Mouse (Mus musculus): ENCODE results near the gene Stk39. TPM values are rescaled to one million over a fixed set of nuclear protein-coding genes. Genes with fewer than 3 reads are reported as not detected.

The Stk39 gene
- polyA plus RNA-seq, 1 experiment from 2014 or later = 16.9 TPM

DNA sequence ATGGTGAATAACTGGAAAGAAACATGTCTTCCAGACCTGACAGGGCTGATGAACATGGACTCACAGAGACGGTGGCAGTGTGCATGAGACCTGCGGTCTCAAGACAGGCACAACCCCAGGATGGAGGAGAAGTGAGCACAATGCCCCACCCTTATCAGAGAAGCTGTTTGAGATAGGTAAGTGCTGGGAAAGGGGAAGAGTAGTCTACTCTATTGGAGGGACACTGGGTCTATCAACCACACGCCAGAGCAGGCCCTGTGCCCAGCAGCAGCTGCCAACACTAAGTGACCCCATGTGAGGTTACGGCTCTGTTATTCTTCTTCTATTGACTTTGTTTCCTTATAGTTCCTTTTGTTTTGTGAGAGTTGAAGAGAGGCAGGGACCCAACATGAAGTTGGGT, 202.4 kb downstream of the Stk39 start:
- no peak overlapping the region for H3K4me3 ChIP-seq
- H3K27me3 ChIP-seq = no peaks in the 10 kb centered on the region
- no peaks in the 10 kb centered on the region for H3K9me3 ChIP-seq
- WGBS = 87% methylated on average over 4 of the region's 4 CpGs
- H3K36me3 ChIP-seq = peaks cover 11% of the 10 kb centered on the region
- no peak for ATAC-seq (ENCODE audit: insufficient number of reproducible peaks, insufficient read depth, low FRiP score, low TSS enrichment, low read depth)
- H3K9ac ChIP-seq = no peak overlapping the region
- no peaks in the 10 kb centered on the region for H3K4me1 ChIP-seq
- H3K4me2 ChIP-seq = no peak overlapping the region
- H3K27ac ChIP-seq = no peak overlapping the region

DNA sequence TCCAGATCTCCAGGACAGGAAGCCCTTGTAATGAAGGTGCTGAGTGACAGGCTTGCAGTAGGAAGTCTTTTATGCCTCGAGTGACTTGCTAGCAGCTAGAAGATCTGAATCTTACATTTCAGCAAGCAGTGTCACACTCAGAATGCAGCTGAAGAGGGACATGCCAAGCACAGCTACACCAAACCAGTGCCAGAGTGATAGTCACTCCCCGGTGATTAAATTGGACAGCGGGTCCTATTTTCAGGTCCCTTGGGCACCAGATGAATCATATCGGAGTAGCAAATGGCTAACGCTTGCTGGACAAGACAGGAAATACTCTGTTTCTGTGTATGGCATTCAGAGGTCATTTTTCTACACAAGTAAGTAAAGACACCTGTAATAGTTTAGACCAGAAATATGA, 207.2 kb downstream of the Stk39 start:
- Histone ChIP-seq H3K27ac (no peak overlapping the region), H3K4me1 (no peaks in the 10 kb centered on the region), H3K27me3 (no peaks in the 10 kb centered on the region), H3K9ac (no peak overlapping the region), H3K4me3 (no peak overlapping the region), H3K4me2 (no peak overlapping the region), H3K9me3 (no peaks in the 10 kb centered on the region), H3K36me3 (no peaks in the 10 kb centered on the region)
- ATAC-seq (ENCODE audit: insufficient number of reproducible peaks, insufficient read depth, low FRiP score, low TSS enrichment, low read depth) = no peak
- WGBS = 75% methylated on average over 5 of the region's 5 CpGs

DNA sequence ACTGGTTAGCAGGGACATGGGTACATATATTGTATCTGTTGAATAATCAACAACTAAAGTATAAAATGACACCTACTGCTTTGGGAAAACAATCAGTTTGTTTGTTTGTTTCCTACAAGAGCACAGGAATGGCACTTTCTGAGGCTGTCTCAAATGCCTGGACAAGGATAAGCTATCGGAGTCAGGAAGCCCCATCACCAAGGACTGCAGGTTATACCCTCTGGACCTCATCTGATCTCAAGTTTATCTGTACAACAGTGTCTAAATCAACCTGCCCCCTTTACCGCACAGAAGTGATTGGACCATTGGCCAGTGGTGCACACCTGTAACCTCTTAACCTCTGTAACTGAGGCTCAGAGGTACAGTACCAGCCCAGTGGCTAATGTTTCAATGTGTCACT, 211.2 kb downstream of the Stk39 start:
- H3K36me3 ChIP-seq = peaks cover 3% of the 10 kb centered on the region; the same call in 1 of the 2 replicates
- no peak overlapping the region for H3K9ac ChIP-seq
- H3K27ac ChIP-seq = no peak overlapping the region
- no peak overlapping the region for H3K4me3 ChIP-seq
- 88% methylated on average over 2 of the region's 2 CpGs for WGBS
- H3K4me2 ChIP-seq = no peak overlapping the region
- H3K9me3 ChIP-seq = no peaks in the 10 kb centered on the region
- no peaks in the 10 kb centered on the region for H3K4me1 ChIP-seq
- no peaks in the 10 kb centered on the region for H3K27me3 ChIP-seq
- ATAC-seq (ENCODE audit: insufficient number of reproducible peaks, insufficient read depth, low FRiP score, low TSS enrichment, low read depth) = no peak

DNA sequence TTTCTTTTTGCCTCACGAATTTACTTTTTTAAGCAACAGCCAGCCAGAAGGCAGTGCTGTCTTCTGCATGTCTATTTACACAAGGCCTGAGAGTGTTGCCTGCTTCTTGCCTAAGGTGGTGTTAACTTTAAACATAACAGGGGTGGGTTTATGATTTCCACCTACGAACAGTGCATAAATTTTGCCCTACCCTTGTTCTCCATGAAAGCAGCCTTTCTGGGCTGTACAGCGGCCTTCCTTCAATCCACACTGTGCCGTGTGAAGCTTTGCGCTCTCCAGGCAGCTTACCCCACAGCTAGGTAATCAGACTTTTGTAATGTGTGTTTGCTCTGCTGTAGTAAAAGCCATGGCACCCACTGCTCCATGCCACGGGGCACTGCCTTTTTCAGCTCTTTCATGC, 214.5 kb downstream of the Stk39 start:
- no peak for ATAC-seq (ENCODE audit: insufficient number of reproducible peaks, insufficient read depth, low FRiP score, low TSS enrichment, low read depth)
- H3K36me3 ChIP-seq = peaks cover 3% of the 10 kb centered on the region; the same call in 1 of the 2 replicates
- no peak overlapping the region for H3K27ac ChIP-seq
- WGBS = 77% methylated on average over 6 of the region's 6 CpGs
- H3K4me3 ChIP-seq = no peak overlapping the region
- H3K9me3 ChIP-seq = no peaks in the 10 kb centered on the region
- no peaks in the 10 kb centered on the region for H3K4me1 ChIP-seq
- H3K4me2 ChIP-seq = no peak overlapping the region
- no peak overlapping the region for H3K9ac ChIP-seq
- H3K27me3 ChIP-seq = no peaks in the 10 kb centered on the region

DNA sequence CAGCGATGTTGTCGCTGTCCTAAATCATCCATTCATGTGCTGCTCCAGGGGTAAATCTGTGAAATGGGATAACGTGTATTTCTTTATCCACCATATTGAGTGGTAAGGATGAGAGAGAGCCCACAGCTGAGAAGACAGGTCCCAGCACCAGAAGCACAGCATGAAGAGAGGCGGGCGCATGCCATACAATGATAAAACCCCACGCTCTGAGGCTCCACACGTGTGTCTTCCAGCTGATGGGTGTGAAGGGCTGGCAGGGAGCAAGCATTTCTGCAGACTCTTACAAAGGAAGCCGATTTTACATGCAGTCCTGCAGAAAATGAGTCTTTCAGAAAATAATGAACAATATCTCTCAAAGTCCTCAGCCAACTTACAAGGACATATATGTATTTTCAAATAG, 215.6 kb downstream of the Stk39 start:
- ATAC-seq (ENCODE audit: insufficient number of reproducible peaks, insufficient read depth, low FRiP score, low TSS enrichment, low read depth) = no peak
- Histone ChIP-seq H3K4me2 (no peak overlapping the region), H3K27ac (no peak overlapping the region), H3K36me3 (peaks cover 3% of the 10 kb centered on the region; the same call in 1 of the 2 replicates), H3K4me3 (no peak overlapping the region), H3K9me3 (no peaks in the 10 kb centered on the region), H3K27me3 (no peaks in the 10 kb centered on the region), H3K9ac (no peak overlapping the region), H3K4me1 (0 out of 2 replicates have a peak, but pooled peaks cover 1% of the 10 kb centered on the region)
- 90% methylated on average over 8 of the region's 8 CpGs for WGBS

DNA sequence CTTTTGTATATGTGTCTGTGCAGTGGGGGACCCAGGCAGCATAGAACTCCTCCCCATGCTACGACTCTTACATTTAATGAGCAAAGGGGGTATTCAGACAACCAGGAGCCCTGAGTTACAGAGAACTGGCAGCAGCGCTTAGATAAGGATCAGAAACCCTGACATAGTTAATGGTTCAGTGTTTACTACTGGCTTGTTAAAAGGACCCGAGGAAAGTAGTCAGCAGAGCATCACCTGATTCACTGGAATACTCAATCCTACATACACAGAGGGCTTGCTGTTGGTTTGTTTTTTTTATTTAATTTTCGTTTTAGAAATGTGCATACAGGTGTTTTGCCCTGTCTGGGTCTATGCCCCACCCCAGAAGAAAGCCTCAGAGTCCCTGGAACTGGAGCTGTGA, 217.3 kb downstream of the Stk39 start:
- H3K9me3 ChIP-seq = no peaks in the 10 kb centered on the region
- no peak for ATAC-seq (ENCODE audit: insufficient number of reproducible peaks, insufficient read depth, low FRiP score, low TSS enrichment, low read depth)
- 0 out of 2 replicates have a peak, but pooled peaks cover 9% of the 10 kb centered on the region for H3K4me1 ChIP-seq
- 46% methylated on average over 4 of the region's 4 CpGs for WGBS
- no peak overlapping the region for H3K9ac ChIP-seq
- no peaks in the 10 kb centered on the region for H3K27me3 ChIP-seq
- H3K4me3 ChIP-seq = no peak overlapping the region
- H3K27ac ChIP-seq = no peak overlapping the region
- peaks cover 3% of the 10 kb centered on the region; the same call in 1 of the 2 replicates for H3K36me3 ChIP-seq
- H3K4me2 ChIP-seq = no peak overlapping the region

DNA sequence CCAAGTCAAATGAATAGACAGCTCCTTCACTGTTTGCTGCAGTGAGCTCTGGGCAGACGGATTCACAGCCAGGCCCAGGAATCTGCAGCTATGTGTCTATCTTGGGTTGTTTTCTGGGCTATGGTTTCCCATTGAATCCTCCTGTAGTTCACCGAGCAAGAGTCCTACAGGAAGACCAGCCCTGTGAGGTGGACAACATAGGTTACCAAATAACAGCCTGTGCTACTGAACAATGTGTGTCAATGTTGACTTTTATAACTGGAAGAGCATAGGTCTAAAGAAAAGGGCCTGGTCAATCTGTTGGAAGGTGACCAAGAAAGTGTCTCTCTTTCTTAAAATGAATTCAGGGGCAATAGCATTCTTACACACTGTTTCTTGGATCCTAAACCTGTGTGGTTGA, 218.8 kb downstream of the Stk39 start:
- Histone ChIP-seq H3K4me1 (0 out of 2 replicates have a peak, but pooled peaks cover 10% of the 10 kb centered on the region), H3K4me3 (no peak overlapping the region), H3K4me2 (no peak overlapping the region), H3K27ac (no peak overlapping the region), H3K36me3 (no peaks in the 10 kb centered on the region), H3K9ac (no peak overlapping the region), H3K9me3 (no peaks in the 10 kb centered on the region), H3K27me3 (no peaks in the 10 kb centered on the region)
- 82% methylated on average over 2 of the region's 2 CpGs for whole genome bisulfite sequencing
- no peak for ATAC-seq (ENCODE audit: insufficient number of reproducible peaks, insufficient read depth, low FRiP score, low TSS enrichment, low read depth)

DNA sequence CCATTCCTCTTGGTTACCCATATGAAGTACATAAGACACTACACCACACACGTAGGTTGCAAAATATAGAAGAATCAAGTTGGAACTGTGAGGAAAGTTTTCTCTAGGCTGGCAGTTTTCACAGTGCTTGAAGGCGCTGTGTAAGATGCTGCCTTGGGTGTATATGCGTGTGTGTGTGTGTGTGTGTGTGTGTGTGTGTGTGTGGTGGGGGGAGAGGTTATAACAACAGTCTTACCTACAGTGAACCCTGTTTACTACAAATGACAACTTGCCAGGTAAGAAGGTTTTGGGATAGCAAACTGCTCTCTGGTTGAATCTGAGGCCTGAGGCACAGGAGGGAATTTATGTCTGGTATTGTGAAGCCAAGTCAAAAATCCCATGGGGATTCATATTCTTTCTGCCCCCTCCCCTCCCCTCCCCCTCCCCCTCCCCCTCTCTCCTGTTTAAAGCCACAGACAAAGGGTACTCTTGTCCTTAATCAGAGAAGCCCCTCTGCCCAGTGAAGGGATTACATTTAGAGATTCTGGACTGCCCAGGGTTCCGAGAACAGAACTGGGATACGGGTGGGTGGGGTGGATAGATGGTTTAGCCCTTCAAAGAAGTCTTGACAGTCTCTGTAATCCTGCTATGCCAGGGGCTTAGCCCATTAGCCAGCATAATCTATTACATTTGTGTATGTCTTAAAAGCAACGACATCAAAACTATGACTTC, 219.9 kb downstream of the Stk39 start:
- Histone ChIP-seq H3K36me3 (no peaks in the 10 kb centered on the region), H3K4me2 (no peak overlapping the region), H3K4me1 (0 out of 2 replicates have a peak, but pooled peaks cover 12% of the 10 kb centered on the region), H3K27me3 (no peaks in the 10 kb centered on the region), H3K9ac (no peak overlapping the region), H3K9me3 (no peaks in the 10 kb centered on the region), H3K4me3 (no peak overlapping the region), H3K27ac (no peak overlapping the region)
- no peak for ATAC-seq (ENCODE audit: insufficient number of reproducible peaks, insufficient read depth, low FRiP score, low TSS enrichment, low read depth)
- WGBS = 68% methylated on average over 6 of the region's 6 CpGs

DNA sequence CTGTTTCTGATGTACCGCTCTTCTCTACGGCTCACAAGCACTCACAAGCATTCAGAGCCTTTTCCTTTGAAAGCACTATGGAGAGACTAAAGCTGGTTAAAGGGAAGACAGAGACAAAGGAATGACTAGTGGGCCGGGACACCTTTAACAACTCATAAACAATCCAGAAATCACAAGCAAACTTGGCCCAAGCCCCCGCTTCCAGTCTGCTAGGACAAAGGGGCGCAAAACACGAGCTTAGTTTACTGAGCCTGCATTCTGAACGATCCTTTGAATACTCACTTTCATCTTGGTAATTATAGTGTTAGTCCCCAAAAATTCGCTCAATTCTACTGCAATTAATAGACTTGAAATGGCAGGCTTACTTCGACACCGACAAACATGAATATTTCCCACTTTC, 221.2 kb downstream of the Stk39 start:
- Histone ChIP-seq H3K36me3 (no peaks in the 10 kb centered on the region), H3K27ac (no peak overlapping the region), H3K9me3 (no peaks in the 10 kb centered on the region), H3K9ac (no peak overlapping the region), H3K4me3 (no peak overlapping the region), H3K4me2 (no peak overlapping the region), H3K4me1 (0 out of 2 replicates have a peak, but pooled peaks cover 12% of the 10 kb centered on the region), H3K27me3 (no peaks in the 10 kb centered on the region)
- 80% methylated on average over 10 of the region's 10 CpGs for WGBS
- no peak for ATAC-seq (ENCODE audit: insufficient number of reproducible peaks, insufficient read depth, low FRiP score, low TSS enrichment, low read depth)

DNA sequence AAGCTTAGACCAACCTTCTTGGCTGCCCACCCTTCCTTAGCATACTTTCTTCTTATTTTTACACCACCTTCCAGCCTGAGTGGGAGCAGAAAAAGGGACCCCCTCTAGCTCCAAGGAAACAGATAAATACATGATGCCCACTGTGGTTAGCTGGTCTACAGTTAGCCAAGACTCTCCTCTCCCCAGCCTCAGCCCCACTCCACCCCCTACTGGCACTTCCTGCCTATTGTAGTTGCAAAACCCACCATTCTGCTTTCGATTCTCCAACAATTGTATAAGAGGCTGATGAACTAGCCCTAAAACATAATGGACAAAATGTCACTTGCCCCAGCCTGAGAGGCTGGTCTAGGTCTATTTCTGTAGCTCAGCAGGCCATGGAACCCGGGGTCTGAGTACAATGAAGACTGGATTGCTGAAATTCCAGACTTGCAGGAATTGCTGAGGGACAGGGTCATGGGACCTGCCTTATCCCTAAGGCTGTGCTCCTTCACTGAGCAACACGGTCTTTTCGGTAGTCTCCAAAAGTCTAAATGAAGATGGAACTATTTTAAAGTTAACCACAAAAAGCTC, 222.1 kb downstream of the Stk39 start:
- H3K4me1 ChIP-seq = 0 out of 2 replicates have a peak, but pooled peaks cover 12% of the 10 kb centered on the region
- H3K36me3 ChIP-seq = no peaks in the 10 kb centered on the region
- WGBS = 51% methylated on average over 4 of the region's 4 CpGs
- no peak overlapping the region for H3K27ac ChIP-seq
- H3K9ac ChIP-seq = no peak overlapping the region
- no peak overlapping the region for H3K4me3 ChIP-seq
- no peak for ATAC-seq (ENCODE audit: insufficient number of reproducible peaks, insufficient read depth, low FRiP score, low TSS enrichment, low read depth)
- no peak overlapping the region for H3K4me2 ChIP-seq
- H3K27me3 ChIP-seq = no peaks in the 10 kb centered on the region
- no peaks in the 10 kb centered on the region for H3K9me3 ChIP-seq

DNA sequence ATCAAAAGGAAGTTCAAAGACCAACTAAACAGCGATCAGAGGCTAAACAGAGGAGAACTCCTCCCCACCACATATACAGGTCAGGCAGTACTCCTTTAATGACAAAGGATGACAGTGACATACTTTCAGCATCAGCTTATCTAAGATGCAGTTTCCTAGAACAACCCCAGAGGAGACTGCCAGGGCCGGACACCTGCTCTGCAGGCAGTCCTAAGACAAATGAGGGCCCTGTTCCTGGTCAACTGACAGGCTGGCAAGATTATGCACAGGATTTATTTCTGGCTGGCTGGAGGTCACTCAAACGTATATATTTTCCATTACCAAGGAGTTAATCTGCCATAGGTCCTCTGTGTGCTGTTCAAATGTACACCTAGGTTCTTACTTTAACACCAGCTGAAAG, 225.8 kb downstream of the Stk39 start:
- H3K4me1 ChIP-seq = peaks cover 14% of the 10 kb centered on the region
- H3K36me3 ChIP-seq = no peaks in the 10 kb centered on the region
- H3K9me3 ChIP-seq = no peaks in the 10 kb centered on the region
- no peak overlapping the region for H3K4me3 ChIP-seq
- no peak for ATAC-seq (ENCODE audit: insufficient number of reproducible peaks, insufficient read depth, low FRiP score, low TSS enrichment, low read depth)
- no peak overlapping the region for H3K27ac ChIP-seq
- H3K4me2 ChIP-seq = no peak overlapping the region
- H3K27me3 ChIP-seq = no peaks in the 10 kb centered on the region
- H3K9ac ChIP-seq = no peak overlapping the region
- 69% methylated on average over 3 of the region's 3 CpGs for WGBS

DNA sequence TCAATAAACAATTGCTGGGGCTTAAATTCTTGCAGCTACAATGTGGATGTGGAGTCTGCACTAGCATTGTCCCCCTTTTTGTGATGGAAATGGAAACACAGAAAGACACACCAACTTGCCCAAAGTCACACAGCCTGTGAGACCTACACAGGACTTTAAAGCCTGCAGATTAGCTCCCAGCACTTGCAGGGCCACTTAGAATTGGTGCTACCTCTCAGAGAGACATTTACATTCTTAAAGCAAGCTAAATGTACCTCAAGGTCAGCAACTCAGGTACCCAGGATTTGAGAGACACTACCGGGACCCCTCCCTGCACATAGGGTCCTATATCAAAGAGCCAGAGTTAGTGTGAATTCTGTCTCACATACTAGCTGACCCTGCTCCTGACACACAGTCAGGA, 227.5 kb downstream of the Stk39 start:
- H3K4me3 ChIP-seq = no peak overlapping the region
- H3K4me1 ChIP-seq = peaks cover 8% of the 10 kb centered on the region
- 79% methylated on average over 1 of the region's 1 CpGs for WGBS
- H3K9me3 ChIP-seq = no peaks in the 10 kb centered on the region
- no peak overlapping the region for H3K9ac ChIP-seq
- H3K4me2 ChIP-seq = no peak overlapping the region
- no peaks in the 10 kb centered on the region for H3K27me3 ChIP-seq
- H3K27ac ChIP-seq = 0 out of 2 replicates have a peak overlapping the region, but pooled peaks have one; percentile 8
- no peaks in the 10 kb centered on the region for H3K36me3 ChIP-seq
- no peak for ATAC-seq (ENCODE audit: insufficient number of reproducible peaks, insufficient read depth, low FRiP score, low TSS enrichment, low read depth)

Data from embryonic facial prominence, embryonic 13.5 days (tissue).